Mouse (Mus musculus) thymus, postnatal 0 days (tissue): ENCODE results near the gene Atpif1. TPM values are rescaled to one million over a fixed set of nuclear protein-coding genes. Genes with fewer than 3 reads are reported as not detected.

Source experiments
- DNase-seq: peaks from one replicate; pipeline ENCODE4 v3.0.0-alpha.2; 2015; ENCODE audit warnings: low spot score
- polyA plus RNA-seq: library from polyadenylated mRNA; unstranded; fragments of >200 nt; fragmentation: Nextera tagmentation; extraction: Ambion mirVana; gene quantifications from 2 replicates; pipeline ENCODE4 v1.2.1, GENCODE M21; 2015

Atpif1 gene
- polyA plus RNA-seq, 1 experiment from 2014 or later: 874 TPM

GRCm38 (mm10) chr4:132527917-132528522 lies 5.4 kb downstream of the Atpif1 start:
- no peak for DNase-seq

GRCm38 (mm10) chr4:132526678-132527077 lies 6.8 kb downstream of the Atpif1 start:
- peak; percentile 49 for DNase-seq

GRCm38 (mm10) chr4:132524808-132525207 lies 8.7 kb downstream of the Atpif1 start:
- no peak for DNase-seq

GRCm38 (mm10) chr4:132524321-132524741 lies 9.1 kb downstream of the Atpif1 start:
- no peak for DNase-seq

GRCm38 (mm10) chr4:132519188-132519587 lies 14.3 kb downstream of the Atpif1 start:
- no peak for DNase-seq

GRCm38 (mm10) chr4:132518066-132518465 lies 15.4 kb downstream of the Atpif1 start:
- no peak for DNase-seq

GRCm38 (mm10) chr4:132515369-132516155 lies 17.9 kb downstream of the Atpif1 start:
- peak; percentile 97 for DNase-seq

GRCm38 (mm10) chr4:132514555-132515135 lies 18.8 kb downstream of the Atpif1 start:
- DNase-seq: peak; percentile 79

- no peak for DNase-seq
These were observed 19.8 kb downstream of the Atpif1 start for GRCm38 (mm10) chr4:132513395-132514273.

- no peak for DNase-seq
These were observed 21.4 kb downstream of the Atpif1 start for GRCm38 (mm10) chr4:132512080-132512479.

GRCm38 (mm10) chr4:132510352-132510798 lies 23.1 kb downstream of the Atpif1 start, which contains the start of gene Sesn2:
Gene Sesn2, minus strand, starts transcription at chr4:132510501.
- peak; percentile 98 for DNase-seq

- DNase-seq: peak; percentile 35
These were observed 23.7 kb downstream of the Atpif1 start for GRCm38 (mm10) chr4:132509621-132510296.

GRCm38 (mm10) chr4:132507210-132507609 lies 26.2 kb downstream of the Atpif1 start:
- DNase-seq: no peak

GRCm38 (mm10) chr4:132506250-132506649 lies 27.2 kb downstream of the Atpif1 start:
- DNase-seq: no peak

- DNase-seq: no peak
These were observed 27.7 kb downstream of the Atpif1 start for GRCm38 (mm10) chr4:132505800-132506199.

- DNase-seq: no peak
These were observed 28.3 kb downstream of the Atpif1 start for GRCm38 (mm10) chr4:132505034-132505738.

GRCm38 (mm10) chr4:132503344-132503743 lies 30.1 kb downstream of the Atpif1 start:
- DNase-seq: no peak

- no peak for DNase-seq
These were observed 31.8 kb downstream of the Atpif1 start for GRCm38 (mm10) chr4:132501639-132502038.

- DNase-seq: no peak
These were observed 39.1 kb downstream of the Atpif1 start for GRCm38 (mm10) chr4:132494271-132494918.
